Mouse (Mus musculus) sigmoid colon, adult 10 weeks (tissue): ENCODE results near the gene Olfr1177-ps. TPM values are rescaled to one million over a fixed set of nuclear protein-coding genes. Genes with fewer than 3 reads are reported as not detected.

Source experiments
- polyA plus RNA-seq: library from polyadenylated mRNA; stranded (reverse); fragments of 350-450 nt; fragmentation: Illumina TruSeq; extraction: RNeasy Lipid Tissue Mini Kit (QIAGEN cat#74804); gene quantifications from one replicate; pipeline ENCODE4 v1.2.3, GENCODE M21; 2014; ENCODE audit warnings: low read depth, low replicate concordance

Gene Olfr1177-ps
- polyA plus RNA-seq, result not detected

DNA sequence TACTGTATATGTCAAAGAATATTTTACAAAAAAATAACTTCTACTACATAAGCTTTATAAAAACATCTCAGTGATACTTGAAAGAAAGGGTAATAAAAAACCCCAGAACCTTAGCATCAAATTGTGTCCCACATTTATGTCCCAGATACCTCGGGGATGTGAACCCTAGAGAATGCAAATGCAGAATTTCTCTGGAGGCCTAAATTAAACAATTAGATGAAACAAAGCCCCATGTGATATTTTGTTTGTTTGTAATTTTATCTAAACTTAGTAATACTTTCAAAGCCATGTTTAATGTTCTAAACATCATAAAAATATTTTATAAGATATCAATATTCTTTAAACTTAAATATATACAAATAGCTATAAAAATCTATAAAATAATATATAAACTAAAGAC, at the start of gene Olfr1177-ps:
Gene Olfr1177-ps (minus strand): TSS at position 101 of the 400 bp plus-strand sequence.

DNA sequence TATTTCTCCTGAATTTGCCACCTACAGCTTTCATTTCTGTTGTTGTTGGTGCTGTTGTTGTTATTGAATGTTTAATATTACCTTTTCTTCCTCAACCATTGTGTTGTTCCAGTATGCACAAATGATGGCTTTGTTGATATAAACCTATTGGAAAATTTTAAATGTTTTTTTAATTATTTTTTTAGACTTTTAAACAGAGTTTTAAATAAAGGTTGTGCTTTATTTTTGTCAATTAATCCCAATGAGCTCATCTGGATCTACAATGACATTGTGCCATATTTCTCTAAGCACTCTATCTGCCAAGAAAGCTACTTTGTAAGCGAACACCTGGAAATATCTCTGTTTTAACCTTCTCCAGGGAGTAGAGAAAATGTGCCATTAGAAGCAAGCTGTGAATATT, 40.5 kb upstream of the Olfr1177-ps start, which contains the start of gene Olfr1178:
Gene Olfr1178 (plus strand): TSS at position 301 of the 400 bp plus-strand sequence.

DNA sequence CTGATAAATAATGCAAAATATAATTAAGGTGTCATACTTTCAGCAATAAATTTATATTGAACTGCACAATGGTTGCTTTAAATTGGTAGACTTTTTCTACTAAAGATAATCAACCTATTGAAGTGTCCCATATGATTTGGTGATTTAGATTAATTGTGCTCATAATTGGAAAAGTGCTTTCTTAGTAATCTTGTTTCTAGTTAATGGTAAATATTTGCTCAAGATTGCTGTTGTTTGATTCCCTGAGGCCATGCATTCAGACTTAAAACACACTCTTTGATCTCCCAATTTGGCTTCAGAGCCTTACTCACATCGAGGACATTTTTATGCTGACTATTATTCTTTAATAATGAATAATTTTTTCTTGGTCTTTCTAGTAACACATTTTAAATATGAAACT, 9.9 kb downstream of the Olfr1177-ps start, which contains the start of gene Olfr1176:
Gene Olfr1176 (plus strand): TSS at position 301 of the 400 bp plus-strand sequence.

DNA sequence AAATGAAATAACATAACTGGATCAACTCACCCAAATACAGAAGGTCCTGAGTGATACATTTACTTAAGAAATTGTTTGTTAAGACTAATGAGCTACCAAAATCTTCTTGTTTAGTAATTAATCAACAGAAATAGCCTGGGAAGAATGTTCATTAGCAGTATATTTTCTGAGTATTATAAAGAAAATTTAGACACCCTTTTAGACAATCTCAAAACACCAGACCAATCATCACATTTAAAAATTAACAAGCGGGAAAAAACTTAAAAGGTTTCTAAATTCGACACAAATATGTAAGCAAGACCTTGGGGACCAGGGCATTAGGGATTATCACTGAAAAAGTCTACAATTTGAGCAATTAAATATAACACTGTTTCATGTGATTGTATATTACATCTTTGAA, 19.2 kb downstream of the Olfr1177-ps start, which contains the start of gene Olfr1175-ps:
Gene Olfr1175-ps (minus strand): TSS at position 101 of the 400 bp plus-strand sequence.

DNA sequence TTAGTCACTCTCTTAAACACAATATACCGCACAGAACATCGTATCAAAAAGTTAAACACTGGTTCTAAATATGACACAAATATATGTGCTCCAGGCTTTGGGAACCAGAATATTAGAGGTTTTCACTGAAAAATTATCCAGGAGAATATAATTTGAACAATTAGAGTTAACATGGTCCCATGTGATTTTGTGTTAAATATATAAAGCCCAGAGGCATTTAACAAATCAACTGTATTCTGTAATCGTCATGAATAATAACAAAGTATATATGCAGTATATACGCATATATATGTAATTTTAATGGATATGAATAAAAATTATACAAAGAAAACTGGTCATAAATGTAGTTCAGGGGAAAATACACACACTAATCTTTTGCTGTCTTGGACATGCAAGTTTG, 31.3 kb downstream of the Olfr1177-ps start, which contains the start of gene Olfr1174-ps:
Gene Olfr1174-ps (minus strand): TSS at position 101 of the 400 bp plus-strand sequence.

Other genes starting within 250 kb of the Olfr1177-ps start
- not detected for gene Olfr1166, start 218.2 kb downstream of the Olfr1177-ps start, polyA plus RNA-seq
- not detected for gene Olfr1167, start 191.3 kb downstream of the Olfr1177-ps start, polyA plus RNA-seq
- gene Olfr1168, start 164.6 kb downstream of the Olfr1177-ps start, polyA plus RNA-seq, result not detected
- gene Olfr1170, start 118.2 kb downstream of the Olfr1177-ps start, polyA plus RNA-seq, result not detected
- not detected for gene Olfr1173, start 66.6 kb downstream of the Olfr1177-ps start, polyA plus RNA-seq
- gene Olfr1174-ps, start 31.4 kb downstream of the Olfr1177-ps start, polyA plus RNA-seq, result not detected
- not detected for gene Olfr1175-ps, start 19.3 kb downstream of the Olfr1177-ps start, polyA plus RNA-seq
- gene Olfr1176, start 9.8 kb downstream of the Olfr1177-ps start, polyA plus RNA-seq, result not detected
- gene Olfr1178, start 40.6 kb upstream of the Olfr1177-ps start, polyA plus RNA-seq, result not detected
- not detected for gene Olfr1179, start 60.0 kb upstream of the Olfr1177-ps start, polyA plus RNA-seq
- gene Olfr1180, start 72.7 kb upstream of the Olfr1177-ps start, polyA plus RNA-seq, result not detected
- gene Olfr1181, start 79.7 kb upstream of the Olfr1177-ps start, polyA plus RNA-seq, result not detected
- gene Gm13757, start 102.6 kb upstream of the Olfr1177-ps start, polyA plus RNA-seq, result not detected
- not detected for gene Olfr1183, start 108.4 kb upstream of the Olfr1177-ps start, polyA plus RNA-seq
- not detected for gene Olfr1184, start 137.1 kb upstream of the Olfr1177-ps start, polyA plus RNA-seq
- not detected for gene Olfr1185-ps1, start 146.8 kb upstream of the Olfr1177-ps start, polyA plus RNA-seq
- gene Olfr1186, start 172.1 kb upstream of the Olfr1177-ps start, polyA plus RNA-seq, result not detected
- gene Olfr1188, start 210.4 kb upstream of the Olfr1177-ps start, polyA plus RNA-seq, result not detected
- not detected for gene Olfr1189, start 240.0 kb upstream of the Olfr1177-ps start, polyA plus RNA-seq